Mouse (Mus musculus) midbrain, embryonic 16.5 days (tissue): ENCODE measurements around the gene Tmed4. TPM values are rescaled to one million over a fixed set of nuclear protein-coding genes. Genes with fewer than 3 reads are reported as not detected.

Source experiments
- ATAC-seq: fragments of 200-750 bp; cut with Nextera tagmentation; 2 replicates; pipeline ENCODE4 v1.8.0; 2017; ENCODE audit warnings: moderate TSS enrichment
- H3K27ac ChIP-seq: fragments of 300-500 bp; sonication (generic); 2 replicates; pipeline ENCODE4 v1.5.1; 2014; ENCODE audit warnings: mild to moderate bottlenecking, low read length, mixed read lengths
- H3K27me3 ChIP-seq: fragments of 300-500 bp; sonication (generic); 2 replicates; pipeline ENCODE4 v1.6.1; 2014; ENCODE audit warnings: low read depth, low read length, mixed read lengths; ENCODE audit not compliant: control insufficient read depth, insufficient read depth
- H3K36me3 ChIP-seq: fragments of 300-500 bp; sonication (generic); 2 replicates; pipeline ENCODE4 v1.6.1; 2014; ENCODE audit warnings: mild to moderate bottlenecking, low read length, moderate library complexity, mixed read lengths; ENCODE audit not compliant: control insufficient read depth, insufficient read depth
- H3K4me1 ChIP-seq: fragments of 300-500 bp; sonication (generic); 2 replicates; pipeline ENCODE4 v1.6.1; 2014; ENCODE audit warnings: mild to moderate bottlenecking, low read length, mixed read lengths; ENCODE audit not compliant: control insufficient read depth, insufficient read depth
- H3K4me2 ChIP-seq: fragments of 300-500 bp; sonication (generic); 2 replicates; pipeline ENCODE4 v1.6.1; 2014; ENCODE audit warnings: mild to moderate bottlenecking, low read length, mixed read lengths
- H3K4me3 ChIP-seq: fragments of 300-500 bp; sonication (generic); 2 replicates; pipeline ENCODE4 v1.5.1; 2014; ENCODE audit warnings: low read depth, mild to moderate bottlenecking, low read length, moderate library complexity, mixed read lengths
- H3K9ac ChIP-seq: fragments of 300-500 bp; sonication (generic); 2 replicates; pipeline ENCODE4 v1.6.1; 2014; ENCODE audit warnings: low read depth, low read length, mixed read lengths
- H3K9me3 ChIP-seq: fragments of 300-500 bp; sonication (generic); replicated peaks from 2 replicates; pipeline ENCODE4 v1.6.1; 2014; ENCODE audit warnings: mild to moderate bottlenecking, low read length, mixed read lengths; ENCODE audit not compliant: control insufficient read depth, poor library complexity, severe bottlenecking
- WGBS: fragments of 180-500 bp; shearing (Covaris S2); extraction: QIAGEN DNeasy Blood & Tissue Kit; methylation state at CpG from one replicate; pipeline ENCODE4 v1.1.7; 2014; 5-methylcytosine and 5-hydroxymethylcytosine counted together
- polyA plus RNA-seq: library from polyadenylated mRNA; unstranded; fragments of >200 nt; fragmentation: Nextera tagmentation; extraction: Ambion mirVana; gene quantifications from 2 replicates; pipeline ENCODE4 v1.2.1, GENCODE M21; 2015

Tmed4 gene
- polyA plus RNA-seq = 115 and 118 TPM in 2 replicates

GRCm38 (mm10) chr11:6274387-6275093 is at the start of gene Tmed4:
TSS of gene Tmed4 (minus strand) at chr11:6274870.
- WGBS = under 1% methylated on average over 39 of the region's 39 CpGs
- ATAC-seq = peak; percentile 97

GRCm38 (mm10) chr11:6323348-6323747 is 48.7 kb upstream of the Tmed4 start:
- peaks cover 4% of the 10 kb centered on the region; the same call in 1 of the 2 replicates for H3K36me3 ChIP-seq
- WGBS = 95% methylated on average over 5 of the region's 5 CpGs
- no peak for ATAC-seq
- no peaks in the 10 kb centered on the region for H3K27me3 ChIP-seq
- no peaks in the 10 kb centered on the region for H3K9me3 ChIP-seq
- no peak overlapping the region for H3K9ac ChIP-seq
- no peaks in the 10 kb centered on the region for H3K4me1 ChIP-seq
- no peak overlapping the region for H3K27ac ChIP-seq
- H3K4me3 ChIP-seq = no peak overlapping the region
- no peak overlapping the region for H3K4me2 ChIP-seq

More at GRCm38 (mm10) chr11:6274387-6275093, at the start of gene Tmed4:
- peak within 1 kb of the TSS; percentile 81 for H3K27ac ChIP-seq
- H3K4me3 ChIP-seq = peak within 1 kb of the TSS; percentile 95
- no peaks in the 10 kb centered on the region for H3K27me3 ChIP-seq
- peaks cover 9% of the 10 kb centered on the region for H3K36me3 ChIP-seq
- H3K4me2 ChIP-seq = peak within 1 kb of the TSS; percentile 65
- H3K4me1 ChIP-seq = peaks cover 22% of the 10 kb centered on the region
- H3K9me3 ChIP-seq = no peaks in the 10 kb centered on the region
- H3K9ac ChIP-seq = peak within 1 kb of the TSS; percentile 94

GRCm38 (mm10) chr11:6322086-6322485 is 47.4 kb upstream of the Tmed4 start:
- Histone ChIP-seq H3K27ac (no peak overlapping the region), H3K36me3 (peaks cover 10% of the 10 kb centered on the region), H3K4me3 (no peak overlapping the region), H3K9ac (no peak overlapping the region), H3K4me1 (no peaks in the 10 kb centered on the region), H3K27me3 (no peaks in the 10 kb centered on the region), H3K9me3 (no peaks in the 10 kb centered on the region), H3K4me2 (no peak overlapping the region)
- no peak for ATAC-seq
- 97% methylated on average over 2 of the region's 2 CpGs for WGBS

GRCm38 (mm10) chr11:6319374-6319773 is 44.7 kb upstream of the Tmed4 start:
- Histone ChIP-seq H3K9ac (no peak overlapping the region), H3K27me3 (no peaks in the 10 kb centered on the region), H3K4me1 (no peaks in the 10 kb centered on the region), H3K36me3 (peaks cover 11% of the 10 kb centered on the region), H3K4me2 (no peak overlapping the region), H3K4me3 (no peak overlapping the region), H3K9me3 (no peaks in the 10 kb centered on the region), H3K27ac (no peak overlapping the region)
- no peak for ATAC-seq
- 95% methylated on average over 2 of the region's 2 CpGs for WGBS

GRCm38 (mm10) chr11:6318559-6318958 is 43.9 kb upstream of the Tmed4 start:
- no peak overlapping the region for H3K9ac ChIP-seq
- peaks cover 11% of the 10 kb centered on the region for H3K36me3 ChIP-seq
- no peaks in the 10 kb centered on the region for H3K4me1 ChIP-seq
- H3K4me3 ChIP-seq = no peak overlapping the region
- WGBS = 94% methylated on average over 5 of the region's 5 CpGs
- H3K27ac ChIP-seq = no peak overlapping the region
- no peak overlapping the region for H3K4me2 ChIP-seq
- ATAC-seq = no peak
- no peaks in the 10 kb centered on the region for H3K27me3 ChIP-seq
- H3K9me3 ChIP-seq = no peaks in the 10 kb centered on the region

- Histone ChIP-seq H3K4me2 (no peak overlapping the region), H3K27me3 (no peaks in the 10 kb centered on the region), H3K4me3 (no peak overlapping the region), H3K27ac (no peak overlapping the region), H3K9ac (no peak overlapping the region), H3K36me3 (peaks cover 11% of the 10 kb centered on the region), H3K9me3 (no peaks in the 10 kb centered on the region), H3K4me1 (no peaks in the 10 kb centered on the region)
- WGBS = 86% methylated on average over 11 of the region's 11 CpGs
- ATAC-seq = no peak
Measured at GRCm38 (mm10) chr11:6316821-6317220, 42.2 kb upstream of the Tmed4 start.

GRCm38 (mm10) chr11:6313874-6314406 is 39.3 kb upstream of the Tmed4 start:
- Histone ChIP-seq H3K36me3 (peaks cover 17% of the 10 kb centered on the region), H3K9ac (no peak overlapping the region), H3K27ac (no peak overlapping the region), H3K27me3 (no peaks in the 10 kb centered on the region), H3K9me3 (no peaks in the 10 kb centered on the region), H3K4me1 (no peaks in the 10 kb centered on the region), H3K4me3 (no peak overlapping the region), H3K4me2 (no peak overlapping the region)
- ATAC-seq = no peak
- 89% methylated on average over 7 of the region's 7 CpGs for WGBS

GRCm38 (mm10) chr11:6308181-6308580 is 33.5 kb upstream of the Tmed4 start:
- no peak overlapping the region for H3K27ac ChIP-seq
- no peak overlapping the region for H3K9ac ChIP-seq
- no peak for ATAC-seq
- no peaks in the 10 kb centered on the region for H3K4me1 ChIP-seq
- H3K36me3 ChIP-seq = peaks cover 13% of the 10 kb centered on the region
- H3K4me3 ChIP-seq = no peak overlapping the region
- H3K27me3 ChIP-seq = no peaks in the 10 kb centered on the region
- no peaks in the 10 kb centered on the region for H3K9me3 ChIP-seq
- 97% methylated on average over 4 of the region's 4 CpGs for WGBS
- H3K4me2 ChIP-seq = no peak overlapping the region

- no peak for ATAC-seq
- no peak overlapping the region for H3K9ac ChIP-seq
- H3K36me3 ChIP-seq = peaks cover 14% of the 10 kb centered on the region
Measured at GRCm38 (mm10) chr11:6305943-6306430, 31.3 kb upstream of the Tmed4 start.

More at GRCm38 (mm10) chr11:6305943-6306430, 31.3 kb upstream of the Tmed4 start:
- Histone ChIP-seq H3K9me3 (no peaks in the 10 kb centered on the region), H3K27me3 (no peaks in the 10 kb centered on the region), H3K27ac (no peak overlapping the region), H3K4me2 (no peak overlapping the region), H3K4me1 (no peaks in the 10 kb centered on the region), H3K4me3 (no peak overlapping the region)
- 92% methylated on average over 1 of the region's 1 CpGs for WGBS
